Mouse (Mus musculus): ENCODE measurements around the gene Gm2042.
"Not testable (repeated sequence)": the region's sequence is repeated elsewhere in the genome, so short reads cannot be mapped to it uniquely, and the experiment has no call there.

Gm2042 gene

DNA sequence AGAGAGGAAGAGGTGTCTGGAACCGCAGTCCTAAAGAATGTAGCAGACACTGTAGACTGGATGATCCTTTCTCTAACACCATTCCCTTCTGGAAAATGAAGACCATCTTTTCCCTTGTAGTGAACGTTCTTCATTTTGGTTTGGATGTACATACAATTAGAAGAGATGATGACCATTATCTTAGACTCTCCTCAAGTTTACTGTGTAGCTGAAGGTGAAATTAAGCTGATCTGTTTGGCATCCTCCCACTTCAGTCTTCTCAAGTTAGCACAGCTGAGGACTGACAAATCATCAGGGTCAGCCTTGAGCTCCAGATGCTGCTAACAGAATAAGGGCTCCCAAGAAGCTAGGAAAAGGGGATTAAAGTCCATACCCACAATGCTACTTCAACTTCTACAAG is at the start of gene Gm2042:
Gene Gm2042, plus strand, starts transcription at position 301 of the 400 bp plus-strand sequence.
- DNase-seq (ENCODE audit: low read depth, low spot score): not testable (repeated sequence)

GRCm38 (mm10) chr12:87919721-87920120 is 34.2 kb upstream of the Gm2042 start, which contains the start of gene Gm2035:
Gene Gm2035 (minus strand): TSS chr12:87919857.
- not testable (repeated sequence) for DNase-seq (ENCODE audit: low read depth, low spot score)

DNA sequence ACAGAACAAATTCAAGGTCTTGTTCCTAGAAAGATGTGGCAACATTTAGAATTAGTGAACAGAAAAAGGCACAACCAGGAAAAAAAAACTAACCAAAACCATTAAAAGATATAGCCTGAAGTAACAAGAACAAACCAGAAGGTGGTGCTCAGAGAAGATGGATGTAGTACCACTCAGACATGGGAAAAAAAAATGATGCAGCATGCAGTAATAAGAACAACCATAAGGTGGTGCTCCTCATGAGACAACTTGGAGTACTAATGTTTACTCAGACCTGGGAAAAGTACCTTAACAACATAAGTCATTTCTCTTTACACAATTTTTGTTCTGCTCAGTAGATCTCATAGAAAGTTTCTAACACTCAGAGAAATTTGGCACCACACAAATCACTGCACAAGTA is 30.1 kb downstream of the Gm2042 start:
- not testable (repeated sequence) for DNase-seq (ENCODE audit: low read depth, low spot score)

DNA sequence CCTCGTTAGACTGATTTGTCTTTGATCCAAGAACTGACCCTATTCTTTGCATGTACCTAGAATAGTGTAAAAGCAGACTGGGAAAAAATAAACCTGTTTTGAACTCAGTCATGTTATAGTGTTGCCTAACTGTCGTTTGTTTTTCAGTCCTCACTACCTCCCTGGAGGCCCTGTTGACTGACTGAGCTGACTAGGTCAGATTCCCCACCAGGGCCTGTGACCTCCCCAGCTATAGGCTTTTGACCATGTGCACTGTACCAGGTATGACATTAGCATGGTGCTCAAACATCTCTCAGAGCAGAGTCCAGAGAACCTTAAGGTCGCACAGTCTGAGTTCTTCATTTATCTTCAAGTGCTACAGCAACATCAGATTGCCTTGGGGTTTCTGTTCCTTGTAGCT is 50.2 kb downstream of the Gm2042 start:
- DNase-seq (ENCODE audit: low read depth, low spot score): not testable (repeated sequence)

Measured in forelimb bud, embryonic 11.5 days (tissue).